Mouse (Mus musculus) myocyte (in vitro differentiated cells): ENCODE measurements around the gene Capn3. TPM values are rescaled to one million over a fixed set of nuclear protein-coding genes. Genes with fewer than 3 reads are reported as not detected.

ENCODE experiments used
- H3K27me3 ChIP-seq: one replicate; pipeline ENCODE4 v1.6.1; 2011; ENCODE audit not compliant: control insufficient read depth, insufficient read depth, insufficient read length
- H3K36me3 ChIP-seq: one replicate; pipeline ENCODE4 v1.6.1; 2011; ENCODE audit not compliant: control insufficient read depth, insufficient read depth
- H3K4me2 ChIP-seq: one replicate; pipeline ENCODE4 v1.6.1; 2011; ENCODE audit warnings: low read depth, control low read depth
- H3K4me3 ChIP-seq: one replicate; pipeline ENCODE4 v1.5.1; 2011; ENCODE audit warnings: mild to moderate bottlenecking, control low read depth, moderate library complexity
- H3K79me2 ChIP-seq: one replicate; pipeline ENCODE4 v1.6.1; 2011; ENCODE audit not compliant: control insufficient read depth, insufficient read depth
- H3ac ChIP-seq: one replicate; pipeline ENCODE4 v1.6.1; 2011; ENCODE audit not compliant: control insufficient read depth, insufficient read length
- CEBPB ChIP-seq: IDR thresholded peaks from 2 replicates; pipeline ENCODE4 v1.6.1; 2011; ENCODE audit warnings: mild to moderate bottlenecking, moderate library complexity; ENCODE audit not compliant: poor library complexity, insufficient read depth, severe bottlenecking
- E2F4 ChIP-seq: IDR thresholded peaks from one replicate; pipeline ENCODE4 v1.6.1; 2011; ENCODE audit warnings: mild to moderate bottlenecking, control low read depth, moderate library complexity; ENCODE audit not compliant: insufficient read depth
- MAX ChIP-seq: IDR thresholded peaks from one replicate; pipeline ENCODE4 v1.6.1; 2011; ENCODE audit warnings: low read depth, mild to moderate bottlenecking, control low read depth
- MYOD1 ChIP-seq, 3 experiments: IDR thresholded peaks; one replicate each; pipeline ENCODE4 v1.6.1; 2011; ENCODE audit warnings: control low read depth in 2 of 3, low read depth in 2 of 3, mild to moderate bottlenecking in 2 of 3, moderate library complexity in 1 of 3; ENCODE audit not compliant: insufficient read length in 2 of 3, control insufficient read depth in 1 of 3
- MYOG ChIP-seq, 3 experiments: IDR thresholded peaks; one replicate each; pipeline ENCODE4 v1.6.1; 2011; ENCODE audit warnings: control low read depth in 2 of 3, low read depth in 2 of 3, mild to moderate bottlenecking in 2 of 3; ENCODE audit not compliant: insufficient read length in 2 of 3, control insufficient read depth in 1 of 3, insufficient read depth in 1 of 3
- POLR2A ChIP-seq: IDR thresholded peaks from one replicate; pipeline ENCODE4 v1.6.1; 2011; ENCODE audit warnings: low read depth, mild to moderate bottlenecking, control low read depth, moderate library complexity; ENCODE audit not compliant: insufficient read length
- POLR2AphosphoS2 ChIP-seq: IDR thresholded peaks from one replicate; pipeline ENCODE4 v1.6.1; 2011; ENCODE audit warnings: low read depth, control low read depth; ENCODE audit not compliant: insufficient read length
- REST ChIP-seq: IDR thresholded peaks from one replicate; pipeline ENCODE4 v1.6.1; 2011; ENCODE audit warnings: mild to moderate bottlenecking, control low read depth, moderate library complexity; ENCODE audit not compliant: insufficient read depth, insufficient read length
- SRF ChIP-seq: IDR thresholded peaks from one replicate; pipeline ENCODE4 v1.6.1; 2011; ENCODE audit warnings: low read depth; ENCODE audit not compliant: control insufficient read depth, insufficient read length
- TCF12 ChIP-seq: IDR thresholded peaks from one replicate; pipeline ENCODE4 v1.6.1; 2011; ENCODE audit warnings: mild to moderate bottlenecking, control low read depth; ENCODE audit not compliant: poor library complexity, insufficient read depth, severe bottlenecking
- TCF3 ChIP-seq: IDR thresholded peaks from one replicate; pipeline ENCODE4 v1.6.1; 2011; ENCODE audit warnings: low read depth, control low read depth; ENCODE audit not compliant: insufficient read length
- USF1 ChIP-seq: IDR thresholded peaks from one replicate; pipeline ENCODE4 v1.6.1; 2011; ENCODE audit warnings: low read depth, mild to moderate bottlenecking, control low read depth, moderate library complexity
- polyA plus RNA-seq: library from polyadenylated mRNA; unstranded; fragments of >200 nt; fragmentation: generic; extraction: Trizol; gene quantifications from one replicate; pipeline ENCODE4 v1.2.1, GENCODE M21; 2012; ENCODE audit warnings: missing spikeins

Capn3 gene
- polyA plus RNA-seq, 1 experiment = 15.9 TPM

- no peak for TF ChIP-seq REST
- TF ChIP-seq CEBPB = no peak
- no peak for TF ChIP-seq TCF3
- TF ChIP-seq MAX = no peak
- no peak for TF ChIP-seq POLR2A
- TF ChIP-seq POLR2AphosphoS2 = no peak
- TF ChIP-seq E2F4 = no peak
- TF ChIP-seq SRF = no peak
- TF ChIP-seq MYOD1 (IDR thresholded peaks at IDR 0.05; ENCODE audit: control insufficient read depth in 1 of 3, insufficient read length in 2 of 3, low read depth in 2 of 3) = no peak
- H3K4me2 ChIP-seq = no peak overlapping the region
- no peak overlapping the region for H3K4me3 ChIP-seq
- no peaks in the 10 kb centered on the region for H3K36me3 ChIP-seq
- no peaks in the 10 kb centered on the region for H3K79me2 ChIP-seq
- H3ac ChIP-seq = no peak overlapping the region
- H3K27me3 ChIP-seq = no peaks in the 10 kb centered on the region
Observed at GRCm38 (mm10) chr2:120444486-120444885, 11.3 kb upstream of the Capn3 start.

DNA sequence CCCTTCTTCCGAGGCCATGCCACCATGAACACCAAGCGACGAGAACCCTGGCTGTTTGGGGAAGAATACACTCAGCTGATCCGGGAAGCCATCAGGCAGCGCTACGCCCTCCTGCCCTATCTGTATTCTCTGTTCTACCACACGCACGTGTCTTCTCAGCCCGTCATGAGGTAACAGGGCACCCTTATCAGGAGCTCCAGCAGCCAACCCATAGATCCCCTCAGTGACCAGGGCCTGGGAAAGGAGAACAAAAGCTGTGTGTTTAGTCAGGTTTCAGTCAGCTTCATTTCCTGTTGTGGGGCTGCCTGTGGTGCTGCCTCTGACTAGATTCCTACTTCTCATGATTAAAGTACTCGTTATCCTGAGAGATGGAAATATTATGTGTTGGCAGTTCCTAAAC is 9.4 kb upstream of the Capn3 start:
- Histone ChIP-seq H3K4me2 (no peak overlapping the region), H3K36me3 (no peaks in the 10 kb centered on the region)
- TF ChIP-seq SRF = no peak
- TF ChIP-seq MYOG (IDR thresholded peaks at IDR 0.05; ENCODE audit: control insufficient read depth in 1 of 3, insufficient read depth in 1 of 3, insufficient read length in 2 of 3, low read depth in 2 of 3) = no peak
- TF ChIP-seq REST = no peak
- TF ChIP-seq CEBPB = no peak
- no peak for TF ChIP-seq MAX
- TF ChIP-seq USF1 = no peak
- TF ChIP-seq E2F4 = no peak
- TF ChIP-seq MYOD1 (IDR thresholded peaks at IDR 0.05; ENCODE audit: control insufficient read depth in 1 of 3, insufficient read length in 2 of 3, low read depth in 2 of 3) = no peak
- no peak for TF ChIP-seq TCF3
- no peak for TF ChIP-seq POLR2AphosphoS2
- TF ChIP-seq TCF12 = no peak
- TF ChIP-seq POLR2A = no peak

DNA sequence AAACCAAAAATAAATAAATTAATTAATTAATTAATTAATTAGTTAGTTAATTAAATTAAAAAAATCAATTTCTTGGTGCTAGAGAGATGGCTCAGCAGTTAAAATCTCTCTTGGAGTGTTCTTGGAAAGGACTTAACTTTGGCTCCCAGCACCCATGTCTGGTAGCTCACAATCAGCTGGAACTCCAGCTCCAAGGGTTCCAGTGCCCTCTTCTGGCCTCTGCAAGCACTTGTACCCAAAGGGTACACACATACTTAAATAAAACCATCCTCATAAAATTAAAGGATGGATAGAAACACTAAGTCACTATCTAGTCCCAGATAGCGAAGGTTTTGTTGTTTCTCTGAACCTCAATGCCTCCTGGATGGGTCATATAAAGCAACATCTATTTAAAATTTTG is 8.5 kb upstream of the Capn3 start:
- Histone ChIP-seq H3ac (no peak overlapping the region), H3K4me3 (no peak overlapping the region), H3K36me3 (no peaks in the 10 kb centered on the region), H3K27me3 (no peaks in the 10 kb centered on the region), H3K4me2 (no peak overlapping the region), H3K79me2 (no peaks in the 10 kb centered on the region)
- TF ChIP-seq E2F4 (no peak), REST (no peak), USF1 (no peak), POLR2A (no peak), TCF3 (no peak), TCF12 (no peak), POLR2AphosphoS2 (no peak), MYOG (IDR thresholded peaks at IDR 0.05; ENCODE audit: control insufficient read depth in 1 of 3, insufficient read depth in 1 of 3, insufficient read length in 2 of 3, low read depth in 2 of 3) (no peak), MAX (no peak), MYOD1 (IDR thresholded peaks at IDR 0.05; ENCODE audit: control insufficient read depth in 1 of 3, insufficient read length in 2 of 3, low read depth in 2 of 3) (no peak), SRF (no peak), CEBPB (no peak)

More for the DNA sequence above, 9.4 kb upstream of the Capn3 start:
- no peaks in the 10 kb centered on the region for H3K27me3 ChIP-seq
- no peak overlapping the region for H3ac ChIP-seq
- no peaks in the 10 kb centered on the region for H3K79me2 ChIP-seq
- no peak overlapping the region for H3K4me3 ChIP-seq

DNA sequence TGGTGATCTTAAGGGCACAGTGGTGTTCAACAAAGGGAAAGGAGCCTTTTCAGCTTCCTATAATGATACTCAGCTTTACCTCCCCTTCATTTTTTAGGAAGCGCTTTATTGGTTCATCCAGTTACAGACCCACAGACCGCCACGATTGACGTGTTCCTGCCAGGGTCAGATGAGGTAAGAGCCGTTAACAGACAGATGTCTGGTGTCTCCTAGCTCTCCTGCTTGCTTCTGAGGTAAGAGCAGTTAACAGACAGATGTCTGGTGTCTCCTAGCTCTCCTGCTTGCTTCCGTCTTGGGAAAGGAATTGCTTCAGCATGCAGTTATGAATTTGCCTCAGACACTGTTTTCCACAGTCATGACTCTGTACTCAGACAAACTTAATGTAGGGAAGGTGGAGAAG is 5.1 kb upstream of the Capn3 start:
- Histone ChIP-seq H3ac (no peak overlapping the region), H3K27me3 (no peaks in the 10 kb centered on the region), H3K36me3 (no peaks in the 10 kb centered on the region), H3K79me2 (no peaks in the 10 kb centered on the region), H3K4me3 (no peak overlapping the region), H3K4me2 (no peak overlapping the region)
- TF ChIP-seq POLR2AphosphoS2 (no peak), TCF3 (no peak), E2F4 (no peak), SRF (no peak), MAX (no peak), REST (no peak), TCF12 (no peak), MYOD1 (IDR thresholded peaks at IDR 0.05; ENCODE audit: control insufficient read depth in 1 of 3, insufficient read length in 2 of 3, low read depth in 2 of 3) (no peak), POLR2A (no peak), USF1 (no peak), MYOG (IDR thresholded peaks at IDR 0.05; ENCODE audit: control insufficient read depth in 1 of 3, insufficient read depth in 1 of 3, insufficient read length in 2 of 3, low read depth in 2 of 3) (no peak), CEBPB (no peak)
